Mouse (Mus musculus) small intestine, adult 2 months (tissue): ENCODE results near the gene Clic1. TPM values are rescaled to one million over a fixed set of nuclear protein-coding genes. Genes with fewer than 3 reads are reported as not detected.

ENCODE experiments used
- H3K27ac ChIP-seq: fragments of 200-500 bp; 2 replicates; pipeline ENCODE4 v1.5.1; 2012; ENCODE audit warnings: low read depth, low read length, control low read depth, inconsistent platforms; ENCODE audit not compliant: insufficient read depth
- H3K27me3 ChIP-seq: fragments of 200-500 bp; 2 replicates; pipeline ENCODE4 v1.6.1; 2012; ENCODE audit warnings: mild to moderate bottlenecking, moderate library complexity, low read length, inconsistent platforms; ENCODE audit not compliant: control insufficient read depth, insufficient read depth
- H3K36me3 ChIP-seq: fragments of 200-500 bp; 2 replicates; pipeline ENCODE4 v1.6.1; 2012; ENCODE audit warnings: mild to moderate bottlenecking, low read length, control low read depth, inconsistent platforms; ENCODE audit not compliant: control insufficient read depth, insufficient read depth
- H3K4me1 ChIP-seq: fragments of 200-500 bp; 2 replicates; pipeline ENCODE4 v1.6.1; 2012; ENCODE audit warnings: low read length, inconsistent platforms, mixed read lengths; ENCODE audit not compliant: control insufficient read depth, insufficient read depth, insufficient read length
- H3K4me3 ChIP-seq: fragments of 200-500 bp; 2 replicates; pipeline ENCODE4 v1.5.1; 2012; ENCODE audit warnings: low read depth, mild to moderate bottlenecking, control low read depth, inconsistent platforms, low read length, moderate library complexity
- CTCF ChIP-seq: fragments of 200-500 bp; IDR thresholded peaks from 2 replicates; pipeline ENCODE4 v1.5.1; 2012; ENCODE audit warnings: low read depth, mild to moderate bottlenecking, control low read depth, inconsistent platforms, low read length, moderate library complexity, mixed read lengths; ENCODE audit not compliant: insufficient replicate concordance, insufficient read length; ENCODE audit errors: extremely low read depth
- POLR2A ChIP-seq: fragments of 200-500 bp; IDR thresholded peaks from 2 replicates; pipeline ENCODE4 v1.6.1; 2012; ENCODE audit warnings: low read depth, mild to moderate bottlenecking, control low read depth, inconsistent platforms, low read length, moderate library complexity
- WGBS: fragments of 180-500 bp; shearing (Covaris S2); methylation state at CpG from one replicate; pipeline ENCODE4 v1.1.7; 2018; 5-methylcytosine and 5-hydroxymethylcytosine counted together
- polyA plus RNA-seq: library from polyadenylated mRNA; depleted of rRNA; stranded (reverse); fragments of >200 nt; gene quantifications from 2 replicates; pipeline ENCODE4 v1.2.3, GENCODE M21; 2012

The Clic1 gene
- polyA plus RNA-seq, 1 experiment, result 219 TPM

DNA sequence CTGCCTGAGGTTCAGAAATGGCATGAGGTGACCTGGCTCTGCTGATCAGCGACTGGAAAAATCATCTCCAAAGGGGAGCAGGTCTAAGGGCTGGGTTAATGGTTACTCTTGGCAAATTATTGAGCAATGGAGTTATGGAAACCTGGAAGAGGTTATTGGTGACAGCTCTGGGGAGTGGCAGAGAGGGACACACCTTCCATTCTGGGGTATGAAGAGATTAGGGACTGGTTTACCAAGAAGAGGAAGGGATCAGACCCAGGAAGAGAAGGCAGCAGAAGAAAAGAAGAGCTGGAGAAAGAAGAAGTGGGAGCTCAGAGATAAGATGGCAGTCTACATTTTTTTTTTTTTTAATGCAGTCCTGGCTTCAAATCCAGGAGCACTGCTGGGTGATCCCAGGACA is 2.1 kb upstream of the Clic1 start:
- Histone ChIP-seq H3K4me3 (peak overlapping the region; percentile 27; the same call in 1 of the 2 replicates), H3K27ac (peak overlapping the region; percentile 97), H3K27me3 (no peaks in the 10 kb centered on the region), H3K4me1 (peaks cover 29% of the 10 kb centered on the region), H3K36me3 (peaks cover 7% of the 10 kb centered on the region)
- TF ChIP-seq POLR2A (no peak; the same call in 1 of the 2 replicates), CTCF (no peak)
- 16% methylated on average over 1 of the region's 1 CpGs for WGBS

DNA sequence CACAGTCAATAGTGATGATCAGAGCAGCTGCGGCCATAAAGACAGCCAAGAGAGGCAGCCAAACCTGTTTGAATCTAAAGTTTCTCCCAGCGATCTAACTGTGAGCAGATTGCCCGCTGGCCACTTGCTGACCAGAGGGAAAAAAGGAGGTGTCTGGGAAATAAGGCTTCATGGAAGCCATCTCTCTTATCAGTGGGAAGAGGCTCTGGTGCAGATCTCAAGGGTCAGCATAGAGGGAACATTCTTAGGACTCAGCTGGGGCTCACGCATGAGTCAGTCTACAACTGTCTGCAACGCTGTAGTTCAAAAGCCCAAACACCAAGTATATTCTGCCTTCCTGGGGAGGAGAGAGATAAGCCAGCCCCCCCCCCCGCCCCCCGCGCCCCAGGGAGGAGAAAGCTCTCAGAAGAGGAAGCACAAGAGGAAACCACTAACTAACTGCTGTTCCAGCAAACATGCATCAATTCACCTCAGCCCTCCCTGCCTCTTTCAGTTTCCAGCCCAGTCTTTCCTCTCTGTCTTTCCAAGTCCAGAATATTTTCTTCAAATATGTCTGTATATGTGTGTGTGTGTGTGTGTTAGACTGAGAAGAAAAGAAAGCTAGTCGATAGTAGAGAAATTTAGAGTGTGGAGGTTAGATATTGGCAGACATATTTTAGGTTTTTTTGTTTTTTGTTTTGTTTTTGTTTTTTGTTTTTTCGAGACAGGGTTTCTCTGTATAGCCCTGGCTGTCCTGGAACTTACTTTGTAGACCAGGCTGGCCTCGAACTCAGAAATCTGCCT is 1.4 kb upstream of the Clic1 start:
- H3K36me3 ChIP-seq, result peaks cover 12% of the 10 kb centered on the region
- 8% methylated on average over 11 of the region's 11 CpGs for WGBS
- H3K4me3 ChIP-seq, result peak overlapping the region; percentile 27
- no peaks in the 10 kb centered on the region for H3K27me3 ChIP-seq
- peak overlapping the region; percentile 97 for H3K27ac ChIP-seq
- TF ChIP-seq CTCF (no peak), POLR2A (no peak; the same call in 1 of the 2 replicates)
- peaks cover 32% of the 10 kb centered on the region for H3K4me1 ChIP-seq

DNA sequence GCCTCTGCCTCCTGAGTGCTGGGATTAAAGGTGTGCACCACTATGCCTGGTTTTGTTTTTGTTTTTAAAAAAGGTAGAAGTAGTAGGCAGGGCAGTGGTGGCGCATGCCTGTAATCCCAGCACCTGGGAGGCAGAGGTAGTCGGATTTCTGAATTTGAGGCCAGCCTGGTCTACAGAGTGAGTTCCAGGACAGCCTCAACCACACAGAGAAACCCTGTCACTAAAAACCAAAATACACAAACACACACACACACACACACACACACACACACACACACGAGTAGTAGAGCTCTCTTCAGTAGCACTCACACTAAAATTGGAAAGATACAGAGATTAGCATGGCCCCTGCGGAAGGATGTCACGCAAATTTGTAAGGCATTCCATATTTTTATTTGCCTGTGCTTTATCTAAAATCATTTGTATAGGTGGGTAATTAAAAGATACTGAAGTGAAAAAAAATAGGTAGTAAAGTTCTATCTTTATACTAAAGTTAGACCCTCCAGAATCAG is 780 bp upstream of the Clic1 start:
- Histone ChIP-seq H3K36me3 (peaks cover 18% of the 10 kb centered on the region), H3K4me1 (peaks cover 32% of the 10 kb centered on the region), H3K27me3 (no peaks in the 10 kb centered on the region), H3K4me3 (no peak overlapping the region), H3K27ac (peak overlapping the region; percentile 83)
- 50% methylated on average over 5 of the region's 5 CpGs for WGBS
- TF ChIP-seq POLR2A, result no peak
- no peak for TF ChIP-seq CTCF

DNA sequence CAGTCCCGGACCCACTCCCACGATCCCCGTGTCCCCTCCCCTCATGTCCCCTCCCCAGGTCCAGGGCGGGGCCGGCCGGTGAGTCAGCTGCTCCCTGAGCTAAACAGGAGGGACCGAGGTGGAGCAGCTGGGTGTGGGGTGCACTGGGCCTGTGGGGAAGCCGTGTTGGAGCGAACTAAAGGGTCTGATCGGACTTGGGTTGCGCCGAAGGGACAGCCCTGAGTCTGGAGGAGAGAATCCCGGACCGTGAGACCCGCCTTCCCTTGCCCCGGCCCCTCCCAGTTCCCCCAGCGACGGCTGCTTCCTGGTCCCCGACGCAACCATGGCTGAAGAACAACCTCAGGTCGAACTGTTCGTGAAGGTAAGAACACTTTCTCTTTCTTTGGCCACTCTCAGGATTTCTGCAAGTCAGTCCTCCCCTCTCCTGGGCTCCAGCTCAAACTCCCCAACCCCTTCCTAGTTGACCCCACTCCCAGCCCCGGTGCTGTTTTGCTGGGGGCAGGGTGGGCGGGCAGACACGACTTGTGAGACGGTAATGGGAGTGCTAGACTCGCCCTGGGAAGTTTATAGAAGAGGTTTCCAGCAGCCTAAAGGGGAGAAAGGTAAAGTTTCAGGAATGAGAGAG is 472 bp downstream of the Clic1 start:
- 2% methylated on average over 27 of the region's 27 CpGs for WGBS
- Histone ChIP-seq H3K27ac (peak overlapping the region; percentile 83), H3K27me3 (no peaks in the 10 kb centered on the region), H3K4me1 (peaks cover 28% of the 10 kb centered on the region), H3K4me3 (peak overlapping the region; percentile 76), H3K36me3 (peaks cover 27% of the 10 kb centered on the region)
- TF ChIP-seq CTCF, result no peak
- TF ChIP-seq POLR2A, result peak; percentile 73; the same call in 1 of the 2 replicates

DNA sequence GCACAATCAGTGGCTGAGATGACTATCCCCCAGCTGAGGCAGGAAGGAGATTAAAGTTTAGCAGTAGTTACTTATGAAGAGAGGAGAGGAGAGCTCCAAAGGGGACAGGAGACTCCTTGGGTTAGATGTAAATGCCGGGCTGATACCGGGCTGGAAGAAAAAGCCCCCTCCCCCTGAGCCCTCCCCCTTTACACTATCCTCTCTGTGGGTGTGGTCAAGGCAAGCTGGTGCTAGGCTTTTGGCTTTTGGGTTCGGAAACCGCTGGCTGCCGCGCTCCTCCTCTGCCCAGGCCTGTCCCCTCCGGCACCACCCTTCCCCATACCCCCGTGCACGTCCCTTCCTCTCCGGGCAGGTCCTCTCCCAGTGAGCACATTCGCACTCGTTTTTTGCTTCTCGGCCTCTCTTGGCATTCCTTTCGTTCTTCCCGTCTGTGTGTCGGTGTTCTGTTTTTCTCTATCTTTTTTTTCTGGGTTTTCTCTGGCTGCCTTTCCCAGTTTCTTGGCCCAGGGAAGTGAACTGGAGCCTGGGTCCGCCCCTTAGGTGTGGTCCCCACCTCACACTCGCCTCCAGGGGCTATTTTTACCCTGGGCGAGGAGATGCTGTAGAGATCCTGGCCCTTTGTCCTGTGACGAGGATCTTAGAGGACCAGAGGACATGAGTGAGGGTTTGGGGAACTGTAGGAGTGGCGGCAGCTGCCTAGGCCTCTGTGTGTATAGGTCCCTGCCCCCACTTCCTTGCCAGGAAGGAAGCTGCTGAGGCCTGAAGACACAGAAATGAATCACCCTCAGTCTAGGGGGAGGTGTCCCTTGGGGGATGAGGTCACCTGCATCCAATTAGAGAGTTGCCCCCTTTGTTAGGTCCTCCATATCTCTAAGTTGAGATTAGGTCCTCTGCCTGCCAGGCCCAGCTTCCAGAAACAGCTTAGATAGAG is 1.7 kb downstream of the Clic1 start:
- peaks cover 39% of the 10 kb centered on the region for H3K36me3 ChIP-seq

DNA sequence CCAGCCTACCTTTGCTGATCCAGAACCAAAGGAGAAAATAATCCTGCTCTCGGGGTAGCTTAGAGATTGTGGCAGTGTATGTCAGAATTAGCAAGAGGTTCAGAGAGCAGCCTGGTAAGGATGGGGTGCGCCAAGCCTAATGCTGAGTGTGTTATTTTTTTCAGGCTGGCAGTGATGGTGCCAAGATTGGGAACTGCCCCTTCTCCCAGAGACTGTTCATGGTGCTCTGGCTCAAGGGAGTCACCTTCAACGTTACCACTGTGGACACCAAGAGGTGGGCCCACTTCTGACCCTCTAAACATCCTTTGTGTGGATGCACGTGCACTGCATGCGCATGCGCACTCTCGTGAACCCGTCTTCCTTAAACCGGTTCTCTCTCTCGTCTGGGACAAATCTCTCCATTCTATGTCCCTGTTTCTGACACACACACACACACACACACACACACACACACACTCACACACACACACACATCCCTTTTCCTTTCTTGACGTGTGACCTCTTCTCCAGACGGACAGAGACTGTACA is 2.6 kb downstream of the Clic1 start:
- Histone ChIP-seq H3K36me3 (peaks cover 45% of the 10 kb centered on the region), H3K4me3 (peak overlapping the region; percentile 76), H3K27ac (peak overlapping the region; percentile 12), H3K27me3 (no peaks in the 10 kb centered on the region), H3K4me1 (peaks cover 20% of the 10 kb centered on the region)
- TF ChIP-seq POLR2A (no peak), CTCF (no peak)
- 83% methylated on average over 12 of the region's 12 CpGs for WGBS

More for the DNA sequence above, 1.7 kb downstream of the Clic1 start:
- Histone ChIP-seq H3K27ac (peak overlapping the region; percentile 83), H3K27me3 (no peaks in the 10 kb centered on the region), H3K4me3 (peak overlapping the region; percentile 76), H3K4me1 (peaks cover 22% of the 10 kb centered on the region)
- peak; percentile 59; the same call in 1 of the 2 replicates for TF ChIP-seq POLR2A
- TF ChIP-seq CTCF, result no peak
- 1% methylated on average over 21 of the region's 21 CpGs for whole genome bisulfite sequencing
